Mouse (Mus musculus): ENCODE measurements at regions not wholly inside any gene's neighbourhood (a gene's known extent, or its start where the extent isn't known, plus 50 kb on each side); places are given as distances from the start of the nearest gene placed in this dataset.

DNA sequence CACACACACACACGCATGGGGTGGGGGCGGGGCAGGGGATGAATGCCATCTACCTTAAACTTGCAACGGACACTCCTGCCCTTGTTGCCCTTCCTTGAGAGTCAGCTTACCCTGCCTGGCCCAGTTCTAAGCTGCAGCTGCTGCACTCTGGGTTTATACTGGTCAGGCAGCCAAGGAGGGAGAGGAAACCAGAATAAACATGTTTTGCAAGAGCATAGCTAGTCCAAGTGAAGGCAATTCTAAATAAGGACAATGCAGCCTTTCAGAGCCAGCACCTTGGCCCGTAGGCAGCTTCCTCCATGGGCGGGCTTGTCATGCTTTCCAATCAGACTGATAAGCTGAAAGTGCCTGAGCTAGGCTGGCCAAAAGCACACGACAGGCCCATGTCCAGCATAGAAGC is 73.7 kb upstream of the Fggy start:
- TF ChIP-seq CTCF (IDR thresholded peaks at IDR 0.05; ENCODE audit: borderline replicate concordance, control insufficient read depth, extremely low read depth, insufficient read depth, low read length, poor library complexity), result no peak
- no peak for TF ChIP-seq POLR2A (IDR thresholded peaks at IDR 0.05; ENCODE audit: control insufficient read depth, extremely low read depth, insufficient read depth, low read length, poor library complexity)
